Mouse (Mus musculus) liver, adult 2 months (tissue): ENCODE data around the gene Nyap1. TPM values are rescaled to one million over a fixed set of nuclear protein-coding genes. Genes with fewer than 3 reads are reported as not detected.

Experiments
- DNase-seq: peaks from one replicate; pipeline ENCODE4 v3.0.0-alpha.2; 2011; ENCODE audit warnings: low read depth, low spot score; ENCODE audit errors: extremely low read depth
- H3K27ac ChIP-seq: fragments of 200-500 bp; replicated peaks from 2 replicates; pipeline ENCODE4 v1.5.1; 2012; ENCODE audit warnings: low read depth, mild to moderate bottlenecking, control low read depth, inconsistent platforms, low read length; ENCODE audit not compliant: insufficient read depth
- H3K27me3 ChIP-seq: fragments of 200-500 bp; 2 replicates; pipeline ENCODE4 v1.6.1; 2012; ENCODE audit warnings: mild to moderate bottlenecking, moderate library complexity, low read length, inconsistent platforms; ENCODE audit not compliant: control insufficient read depth, insufficient read depth
- H3K36me3 ChIP-seq: fragments of 200-500 bp; 2 replicates; pipeline ENCODE4 v1.6.1; 2012; ENCODE audit warnings: low read length, inconsistent platforms; ENCODE audit not compliant: control insufficient read depth, insufficient read depth
- H3K4me1 ChIP-seq: fragments of 200-500 bp; 2 replicates; pipeline ENCODE4 v1.6.1; 2011; ENCODE audit warnings: low read length; ENCODE audit not compliant: control insufficient read depth, insufficient read depth
- H3K4me3 ChIP-seq: fragments of 200-500 bp; 2 replicates; pipeline ENCODE4 v1.5.1; 2011; ENCODE audit warnings: low read depth, mild to moderate bottlenecking, control low read depth, low read length, moderate library complexity; ENCODE audit not compliant: insufficient read depth
- H3K79me2 ChIP-seq: fragments of 200-500 bp; 2 replicates; pipeline ENCODE4 v1.6.1; 2012; ENCODE audit warnings: inconsistent platforms, mild to moderate bottlenecking, low read length, moderate library complexity; ENCODE audit not compliant: control insufficient read depth, insufficient read depth
- H3K9ac ChIP-seq: fragments of 200-500 bp; 2 replicates; pipeline ENCODE4 v1.6.1; 2012; ENCODE audit warnings: low read depth, mild to moderate bottlenecking, control low read depth, inconsistent platforms, low read length
- CTCF ChIP-seq: fragments of 200-500 bp; IDR thresholded peaks from 2 replicates; pipeline ENCODE4 v1.5.1; 2011; ENCODE audit warnings: low read depth, low read length, control low read depth
- POLR2A ChIP-seq: fragments of 200-500 bp; IDR thresholded peaks from 2 replicates; pipeline ENCODE4 v1.6.1; 2011; ENCODE audit warnings: low read length, control low read depth; ENCODE audit not compliant: insufficient read depth; ENCODE audit errors: extremely low read depth
- WGBS: fragments of 180-500 bp; shearing (Covaris S2); methylation state at CpG from one replicate; pipeline ENCODE4 v1.1.7; 2018; 5-methylcytosine and 5-hydroxymethylcytosine counted together
- polyA plus RNA-seq: library from polyadenylated mRNA; depleted of rRNA; stranded (reverse); fragments of >200 nt; gene quantifications from 2 replicates; pipeline ENCODE4 v1.2.3, GENCODE M21; 2012
- total RNA-seq: library from RNA; depleted of rRNA; stranded (reverse); fragments of >200 nt; gene quantifications from 2 replicates; pipeline ENCODE4 v1.2.3, GENCODE M21; 2014

The Nyap1 gene
- total and polyA plus RNA-seq, 2 experiments = 0.18 to 0.28 TPM

GRCm38 (mm10) chr5:137705242-137705641 is 36.2 kb downstream of the Nyap1 start:
- DNase-seq = no peak
- no peaks in the 10 kb centered on the region for H3K4me1 ChIP-seq
- no peak overlapping the region for H3K4me3 ChIP-seq
- no peak for TF ChIP-seq POLR2A
- TF ChIP-seq CTCF = no peak
- WGBS = 74% methylated on average over 6 of the region's 6 CpGs
- no peaks in the 10 kb centered on the region for H3K27me3 ChIP-seq
- no peak overlapping the region for H3K9ac ChIP-seq
- H3K79me2 ChIP-seq = no peaks in the 10 kb centered on the region
- no peaks in the 10 kb centered on the region for H3K36me3 ChIP-seq
- H3K27ac ChIP-seq = no peak overlapping the region

- no peaks in the 10 kb centered on the region for H3K4me1 ChIP-seq
- TF ChIP-seq POLR2A (no peak), CTCF (no peak)
- H3K79me2 ChIP-seq = no peaks in the 10 kb centered on the region
- H3K36me3 ChIP-seq = no peaks in the 10 kb centered on the region
- H3K9ac ChIP-seq = no peak overlapping the region
- no peak overlapping the region for H3K27ac ChIP-seq
- 74% methylated on average over 2 of the region's 2 CpGs for WGBS
- DNase-seq = no peak
- H3K27me3 ChIP-seq = no peaks in the 10 kb centered on the region
- H3K4me3 ChIP-seq = no peak overlapping the region
Observed at GRCm38 (mm10) chr5:137699850-137700249, 41.6 kb downstream of the Nyap1 start.

GRCm38 (mm10) chr5:137699080-137699479 is 42.3 kb downstream of the Nyap1 start:
- 86% methylated on average over 3 of the region's 3 CpGs for WGBS
- no peaks in the 10 kb centered on the region for H3K36me3 ChIP-seq
- TF ChIP-seq CTCF (no peak), POLR2A (no peak)
- no peak overlapping the region for H3K9ac ChIP-seq
- H3K79me2 ChIP-seq = no peaks in the 10 kb centered on the region
- DNase-seq = no peak
- H3K27ac ChIP-seq = no peak overlapping the region
- no peaks in the 10 kb centered on the region for H3K27me3 ChIP-seq
- H3K4me1 ChIP-seq = no peaks in the 10 kb centered on the region
- no peak overlapping the region for H3K4me3 ChIP-seq

- 67% methylated on average over 4 of the region's 4 CpGs for WGBS
- Histone ChIP-seq H3K4me1 (no peaks in the 10 kb centered on the region), H3K79me2 (no peaks in the 10 kb centered on the region), H3K9ac (no peak overlapping the region), H3K36me3 (no peaks in the 10 kb centered on the region), H3K27ac (no peak overlapping the region), H3K4me3 (no peak overlapping the region), H3K27me3 (no peaks in the 10 kb centered on the region)
- DNase-seq = no peak
- TF ChIP-seq POLR2A = no peak
- TF ChIP-seq CTCF = no peak
Observed at GRCm38 (mm10) chr5:137695930-137696329, 45.5 kb downstream of the Nyap1 start.

- no peak for TF ChIP-seq POLR2A
- TF ChIP-seq CTCF = no peak
- no peaks in the 10 kb centered on the region for H3K4me1 ChIP-seq
- H3K36me3 ChIP-seq = no peaks in the 10 kb centered on the region
- no peak overlapping the region for H3K9ac ChIP-seq
- no peak overlapping the region for H3K4me3 ChIP-seq
- 94% methylated on average over 3 of the region's 3 CpGs for WGBS
- no peak overlapping the region for H3K27ac ChIP-seq
- H3K27me3 ChIP-seq = no peaks in the 10 kb centered on the region
- no peaks in the 10 kb centered on the region for H3K79me2 ChIP-seq
- DNase-seq = no peak
Observed at GRCm38 (mm10) chr5:137694796-137695195, 46.6 kb downstream of the Nyap1 start.

GRCm38 (mm10) chr5:137691881-137692280 is 49.5 kb downstream of the Nyap1 start:
- TF ChIP-seq POLR2A (no peak), CTCF (no peak)
- Histone ChIP-seq H3K4me3 (no peak overlapping the region), H3K4me1 (no peaks in the 10 kb centered on the region), H3K9ac (no peak overlapping the region), H3K27me3 (no peaks in the 10 kb centered on the region), H3K27ac (no peak overlapping the region), H3K36me3 (no peaks in the 10 kb centered on the region), H3K79me2 (no peaks in the 10 kb centered on the region)
- 77% methylated on average over 1 of the region's 1 CpGs for WGBS
- no peak for DNase-seq
